Mouse (Mus musculus) cerebellum, adult 9-11 months (tissue): ENCODE data around the gene Pgrmc2.

Experiments
- DNase-seq: peaks from one replicate; pipeline ENCODE4 v3.0.0; 2022

The Pgrmc2 gene

GRCm38 (mm10) chr3:41082885-41083789 lies at the start of gene Pgrmc2:
TSS of gene Pgrmc2 (minus strand) at chr3:41083046.
- DNase-seq, result peak; percentile 99

DNA sequence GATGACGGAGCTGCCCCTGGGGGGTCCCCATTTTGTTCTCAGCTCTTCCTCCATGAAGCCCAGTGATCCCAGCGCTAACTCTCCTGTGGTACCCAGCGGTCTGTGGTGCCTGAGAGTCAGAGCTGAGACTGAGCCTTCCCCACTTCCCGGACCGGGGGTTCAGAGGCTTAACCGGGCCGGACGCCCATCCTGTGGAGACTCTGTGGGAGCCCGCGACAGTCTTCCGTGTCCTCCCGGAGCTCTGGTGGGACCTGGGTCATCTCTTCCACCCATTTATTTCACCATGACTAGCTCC lies 41.1 kb upstream of the Pgrmc2 start:
- DNase-seq, result no peak

- no peak for DNase-seq
These were observed 40.5 kb upstream of the Pgrmc2 start for GRCm38 (mm10) chr3:41123190-41123999.

DNA sequence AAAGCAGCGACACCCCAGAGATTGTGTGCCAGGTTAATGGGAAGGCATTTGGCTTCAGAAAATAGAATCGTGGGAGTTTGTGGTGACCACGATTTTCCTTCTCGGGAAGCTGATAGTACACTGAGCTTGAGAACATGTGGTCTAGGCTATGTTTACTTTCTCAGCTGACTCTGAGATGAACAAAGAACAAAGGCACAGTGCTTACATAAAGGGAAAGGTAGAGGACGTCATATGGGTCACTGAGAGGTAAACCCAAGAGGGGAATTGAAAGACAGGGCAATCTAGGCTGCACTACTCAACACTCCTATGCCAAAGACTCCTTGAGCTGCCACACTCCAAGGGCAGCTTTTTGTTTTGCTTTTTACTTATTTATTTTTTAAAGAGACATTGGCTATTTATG lies 35.3 kb upstream of the Pgrmc2 start:
- no peak for DNase-seq

DNA sequence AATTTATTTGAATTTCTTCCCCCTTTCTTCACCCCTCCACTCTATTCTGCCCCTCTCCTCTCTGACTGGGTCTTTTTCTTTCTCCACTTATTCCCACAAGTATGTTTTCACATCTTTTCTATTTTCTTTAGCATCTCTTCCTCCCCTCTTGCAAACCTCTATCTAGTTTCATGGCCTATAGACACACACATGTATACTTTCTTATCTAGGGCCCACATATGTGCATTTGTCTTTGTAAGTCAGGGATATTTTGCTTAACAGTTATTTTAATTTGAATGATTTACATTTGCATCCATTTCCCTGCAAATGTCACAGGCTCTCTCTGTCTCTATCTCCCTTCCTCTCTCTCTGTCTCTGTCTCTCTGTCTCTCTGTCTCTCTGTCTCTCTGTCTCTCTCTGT lies 34.6 kb upstream of the Pgrmc2 start:
- no peak for DNase-seq

- DNase-seq, result no peak
These were observed 30.3 kb upstream of the Pgrmc2 start for GRCm38 (mm10) chr3:41113186-41113585.

GRCm38 (mm10) chr3:41108306-41108785 lies 25.5 kb upstream of the Pgrmc2 start:
- DNase-seq, result no peak

GRCm38 (mm10) chr3:41107600-41108305 lies 24.9 kb upstream of the Pgrmc2 start:
- DNase-seq, result no peak

DNA sequence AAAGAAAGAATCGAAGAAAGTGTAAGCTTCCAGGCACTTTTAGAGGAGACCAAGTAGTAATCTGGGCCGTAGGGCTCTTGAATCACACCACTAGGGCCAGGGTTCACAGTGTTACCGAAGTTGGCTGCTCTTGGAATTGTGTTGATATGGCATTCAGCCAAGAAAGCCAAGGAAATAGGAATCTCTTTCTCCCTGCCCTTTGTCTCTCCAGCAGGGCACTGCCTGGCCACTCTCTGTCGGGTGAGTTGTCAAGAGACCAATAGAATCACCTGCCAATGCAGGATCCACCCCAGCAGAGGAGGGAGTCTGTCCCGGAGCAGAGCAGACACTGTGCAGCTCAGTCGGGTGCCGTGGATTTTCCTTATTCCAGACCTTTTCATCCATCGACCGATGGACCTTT lies 19.1 kb upstream of the Pgrmc2 start:
- DNase-seq, result no peak

GRCm38 (mm10) chr3:41100157-41100556 lies 17.3 kb upstream of the Pgrmc2 start:
- DNase-seq, result no peak

- no peak for DNase-seq
These were observed 16.8 kb upstream of the Pgrmc2 start for GRCm38 (mm10) chr3:41099672-41100071.

GRCm38 (mm10) chr3:41093210-41093609 lies 10.4 kb upstream of the Pgrmc2 start:
- no peak for DNase-seq

GRCm38 (mm10) chr3:41092311-41092710 lies 9.5 kb upstream of the Pgrmc2 start:
- DNase-seq, result no peak

- DNase-seq, result no peak
These were observed 8.0 kb upstream of the Pgrmc2 start for GRCm38 (mm10) chr3:41090839-41091238.

DNA sequence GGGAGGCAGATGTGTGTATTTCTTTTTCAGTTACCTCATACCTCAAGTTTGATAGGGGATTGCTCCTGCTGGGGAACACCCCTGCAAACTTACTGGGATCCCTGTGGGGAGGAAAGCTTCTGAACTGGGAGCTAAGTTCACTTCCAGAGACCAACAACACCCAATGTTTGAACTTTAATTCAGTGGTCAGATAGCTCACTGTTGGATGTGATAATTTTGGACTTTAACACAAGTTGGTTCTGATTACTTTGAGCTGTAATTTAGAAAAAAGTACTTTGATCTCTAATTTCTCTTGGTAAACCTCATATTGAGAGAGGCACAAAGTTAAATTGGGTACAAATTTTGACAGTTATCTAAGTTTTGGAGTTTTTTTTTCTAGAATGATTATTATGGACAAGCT lies 4.2 kb upstream of the Pgrmc2 start:
- DNase-seq, result no peak

DNA sequence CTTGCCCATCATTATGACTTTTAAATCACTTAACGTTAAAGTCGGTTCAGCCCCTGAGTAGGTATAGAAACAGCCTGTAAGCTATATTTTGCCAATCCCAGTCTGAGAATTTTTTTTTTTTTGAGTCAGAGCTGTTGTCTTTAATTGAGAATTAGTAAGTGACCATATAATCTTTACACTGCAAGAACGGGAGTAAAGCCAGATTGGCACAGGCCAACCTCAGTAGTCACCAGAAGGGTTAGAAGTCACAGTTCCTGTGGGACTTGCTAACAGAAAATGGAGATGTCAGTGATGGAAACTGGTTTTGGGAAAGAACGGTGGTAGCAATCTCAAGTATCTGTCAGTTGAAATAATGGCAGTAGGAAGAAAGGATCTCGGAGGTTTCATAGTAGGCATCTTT lies 1.6 kb upstream of the Pgrmc2 start:
- DNase-seq, result peak; percentile 31

- no peak for DNase-seq
These were observed 905 bp upstream of the Pgrmc2 start for GRCm38 (mm10) chr3:41083790-41084112.

DNA sequence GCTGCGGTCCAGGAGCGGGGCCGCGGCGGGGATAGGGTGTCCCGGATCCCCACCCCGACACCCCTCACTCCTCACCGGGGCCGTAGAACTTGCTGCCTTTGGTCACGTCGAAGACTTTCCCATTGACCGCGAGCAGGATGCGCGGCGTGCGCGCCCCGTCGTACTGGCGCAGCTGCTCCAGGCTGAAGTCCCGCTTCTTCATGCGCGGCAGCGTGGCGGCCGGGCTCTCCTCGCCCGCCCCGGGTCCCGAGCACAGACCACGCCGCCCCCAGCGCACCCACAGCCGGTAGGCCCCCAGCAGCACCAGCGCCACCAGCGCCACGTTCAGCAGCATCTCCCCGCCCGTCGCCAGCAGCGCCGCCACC lies 344 bp downstream of the Pgrmc2 start:
- DNase-seq, result no peak

DNA sequence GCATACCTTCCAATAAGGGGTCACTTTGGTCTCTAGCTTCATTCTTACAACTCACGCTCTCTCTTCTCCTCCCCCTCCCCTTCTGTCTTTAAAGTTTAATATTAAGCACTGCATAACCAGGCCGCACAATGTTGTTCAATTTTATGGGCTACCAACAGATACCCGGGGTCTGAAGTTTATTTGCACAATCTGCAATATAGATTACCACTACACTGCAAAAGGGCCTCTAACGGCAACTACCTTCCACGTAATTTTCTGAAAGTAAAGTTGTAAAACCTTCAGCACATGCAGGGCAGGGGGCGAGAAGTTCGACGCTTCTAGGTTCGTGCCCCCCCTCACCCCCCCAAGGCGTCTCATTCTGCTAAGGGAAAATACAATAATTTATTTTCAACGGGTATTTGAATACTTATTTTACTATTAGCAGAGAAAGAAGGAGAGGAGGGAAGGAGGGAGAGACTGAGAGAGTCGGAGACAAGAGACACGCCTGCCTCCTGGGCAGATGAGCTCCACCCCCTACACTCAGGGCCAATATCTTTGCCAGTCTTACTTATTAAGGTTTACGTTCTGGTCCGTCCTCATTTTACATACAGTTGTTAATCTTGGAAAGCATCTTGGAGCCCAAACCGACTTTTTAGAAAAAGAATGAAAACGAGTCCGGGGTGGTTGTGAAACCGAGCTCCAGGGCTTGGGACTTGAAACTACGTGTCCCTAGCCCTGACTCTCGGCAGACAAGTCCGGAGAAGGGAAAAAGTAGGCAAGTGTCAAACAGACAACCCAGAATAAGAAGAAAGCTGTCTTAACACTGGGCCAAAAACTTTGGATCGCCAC lies 1.2 kb downstream of the Pgrmc2 start:
- peak; percentile 36 for DNase-seq

- no peak for DNase-seq
These were observed 2.1 kb downstream of the Pgrmc2 start for GRCm38 (mm10) chr3:41080724-41081123.

GRCm38 (mm10) chr3:41078673-41079072 lies 4.2 kb downstream of the Pgrmc2 start:
- DNase-seq, result no peak

DNA sequence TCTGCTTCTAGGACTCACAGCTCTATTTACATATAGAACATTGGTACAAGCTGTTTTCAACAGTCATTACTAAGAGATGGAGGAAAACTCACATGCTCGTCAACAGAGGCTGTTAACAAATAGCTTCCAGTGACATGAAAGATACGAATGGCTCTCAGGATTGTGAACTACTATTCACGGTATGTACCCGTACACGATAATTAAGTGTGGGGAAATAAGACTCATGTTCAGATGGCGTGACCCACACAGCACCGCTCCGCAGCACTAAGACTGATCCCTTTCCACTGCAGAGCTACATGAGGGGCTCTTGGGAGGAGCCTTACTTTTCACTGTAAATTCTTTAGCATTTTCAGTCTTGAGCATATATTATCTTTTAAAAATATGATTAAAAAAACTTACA lies 7.5 kb downstream of the Pgrmc2 start:
- no peak for DNase-seq

DNA sequence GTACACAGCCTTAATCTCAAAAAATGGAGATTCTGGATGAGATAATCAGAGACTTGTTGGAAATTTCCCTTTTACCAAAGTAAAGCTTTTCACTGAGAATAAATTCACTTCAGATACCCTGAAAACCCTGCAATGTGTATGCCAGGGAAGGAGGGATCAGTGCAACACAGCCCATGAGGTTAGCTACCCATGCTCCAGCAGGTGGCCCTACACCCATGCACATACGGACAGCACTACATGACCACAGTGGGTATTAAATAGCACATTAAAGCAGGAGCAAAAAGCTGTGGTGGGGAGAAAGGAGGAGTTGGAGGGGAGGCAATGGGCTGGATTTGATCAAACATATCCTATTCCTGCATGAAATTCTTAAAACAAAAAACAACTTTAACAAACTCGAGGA lies 12.3 kb downstream of the Pgrmc2 start:
- DNase-seq, result no peak
